Mouse (Mus musculus): Measurements from ENCODE around the gene Bcl7a.

Gene Bcl7a

GRCm38 (mm10) chr5:123327686-123328085, 15.9 kb upstream of the Bcl7a start:
- no peak for DNase-seq (ENCODE audit: low read depth, low spot score)

- no peak for DNase-seq (ENCODE audit: low read depth, low spot score)
Measured at GRCm38 (mm10) chr5:123333566-123333965, 10.1 kb upstream of the Bcl7a start.

DNA sequence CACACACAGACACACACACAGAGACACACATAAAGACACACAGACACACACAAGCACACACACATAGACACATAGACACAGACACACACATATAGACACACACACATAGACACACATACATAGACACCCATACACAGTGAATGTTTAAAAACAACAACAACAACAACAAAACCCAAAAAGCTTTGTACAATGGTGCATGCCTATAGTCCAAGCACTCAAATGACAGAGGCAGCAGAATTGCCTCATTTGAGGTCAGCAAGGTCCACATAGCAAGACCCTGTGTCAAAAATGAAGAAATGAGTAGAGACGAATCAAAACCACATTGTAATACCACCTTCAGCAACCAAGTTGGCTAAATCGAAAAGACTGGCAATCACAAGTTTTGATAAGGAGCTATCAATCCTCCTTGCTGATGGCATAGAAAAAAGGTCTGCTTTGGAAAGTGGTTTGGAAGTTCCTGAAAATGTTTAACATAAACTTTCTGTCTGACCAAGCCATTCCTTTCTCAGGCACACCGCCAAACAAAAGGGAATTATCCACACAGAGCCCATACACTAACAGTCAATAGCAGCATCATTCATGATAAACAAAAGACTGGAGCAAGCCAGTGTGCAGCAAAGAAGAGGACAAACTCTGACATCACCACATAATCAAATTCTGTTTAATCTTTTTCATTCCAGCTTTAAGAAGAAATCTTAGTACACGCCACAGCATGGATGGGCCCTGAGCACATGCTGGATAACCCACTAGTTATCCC, 7.3 kb upstream of the Bcl7a start:
- no peak for DNase-seq (ENCODE audit: low read depth, low spot score)

DNA sequence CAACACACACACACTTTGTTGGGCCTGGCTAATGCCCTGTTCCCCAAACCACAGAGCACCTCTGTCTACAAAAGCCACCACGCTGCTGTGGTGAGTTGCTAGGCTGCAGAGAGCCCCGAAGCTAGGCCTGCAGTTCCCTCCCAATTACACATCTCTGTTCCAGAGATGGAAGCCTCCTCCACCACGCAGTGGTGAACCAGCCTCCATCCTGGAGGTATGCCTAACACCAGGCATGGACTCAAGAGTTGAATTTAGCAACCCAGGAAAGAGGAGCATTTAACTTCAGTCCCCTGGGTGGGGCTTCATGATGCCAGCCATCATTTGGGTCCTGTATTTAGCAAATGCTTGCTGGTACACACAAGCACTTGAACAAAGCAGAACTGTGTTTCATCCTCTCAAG, 5.2 kb upstream of the Bcl7a start:
- no peak for DNase-seq (ENCODE audit: low read depth, low spot score)

DNA sequence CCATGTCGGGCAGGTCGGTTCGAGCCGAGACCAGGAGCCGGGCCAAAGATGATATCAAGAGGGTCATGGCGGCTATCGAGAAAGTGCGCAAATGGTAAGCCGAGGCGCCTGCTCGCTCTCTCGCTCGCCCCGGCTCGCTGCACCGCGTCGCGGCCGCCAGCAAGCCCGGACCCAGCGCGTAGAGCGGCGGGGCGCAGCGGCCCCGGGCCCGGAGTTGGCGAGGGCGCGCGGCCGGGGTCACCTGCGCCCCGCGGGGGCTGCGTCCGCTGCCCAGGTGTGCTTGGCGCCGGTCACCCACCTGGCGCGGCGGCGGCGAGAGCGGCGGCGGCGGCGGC, 961 bp downstream of the Bcl7a start:
- DNase-seq (ENCODE audit: low read depth, low spot score), result no peak

DNA sequence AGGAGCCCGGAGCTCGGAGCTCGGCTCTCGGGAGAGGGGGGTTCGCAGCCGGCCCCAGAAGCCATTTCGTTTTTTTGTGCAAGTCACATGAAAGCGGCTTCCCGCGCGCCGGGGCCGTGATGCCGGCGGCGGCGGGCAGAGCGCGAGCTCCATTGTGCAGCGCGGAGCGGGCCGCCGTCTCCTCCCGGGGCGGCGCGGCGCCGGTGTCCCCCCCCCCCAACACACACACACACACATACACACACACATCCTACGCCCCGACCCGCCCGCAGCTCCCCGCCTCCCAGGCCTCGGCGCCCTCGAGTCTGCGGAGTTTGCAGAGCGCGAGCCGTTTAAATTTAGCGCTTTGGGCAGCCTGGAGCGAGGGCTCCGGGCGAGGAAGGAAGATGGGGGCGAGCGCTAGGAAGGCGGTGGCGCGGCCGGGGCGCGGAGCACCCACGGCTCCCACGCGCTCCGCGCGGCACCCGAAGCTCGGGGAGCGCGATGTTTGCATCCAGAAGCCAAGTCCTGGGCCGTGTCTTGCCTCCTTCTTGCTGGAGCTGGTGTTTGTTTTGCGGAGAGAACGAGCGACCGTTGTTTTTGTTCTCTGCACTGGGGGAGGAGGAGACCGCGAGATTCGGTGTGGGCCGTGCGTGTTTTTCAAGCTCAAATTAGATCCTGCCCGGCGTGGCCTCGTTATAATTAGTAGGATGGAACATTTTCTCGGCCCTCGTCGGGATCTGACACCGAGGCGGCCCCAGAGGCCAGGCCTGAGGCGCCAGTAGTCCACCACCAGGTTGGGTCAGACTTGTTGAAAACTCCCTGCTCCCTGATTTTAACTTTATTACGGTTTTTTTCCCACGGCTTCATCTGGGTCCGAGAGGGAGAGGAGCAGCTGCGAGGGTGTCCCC, 1.6 kb downstream of the Bcl7a start:
- DNase-seq (ENCODE audit: low read depth, low spot score), result peak; percentile 77

GRCm38 (mm10) chr5:123345853-123346654, 2.4 kb downstream of the Bcl7a start:
- peak; percentile 34 for DNase-seq (ENCODE audit: low read depth, low spot score)

GRCm38 (mm10) chr5:123346701-123347270, 3.2 kb downstream of the Bcl7a start:
- no peak for DNase-seq (ENCODE audit: low read depth, low spot score)

- no peak for DNase-seq (ENCODE audit: low read depth, low spot score)
Measured at GRCm38 (mm10) chr5:123347985-123348384, 4.4 kb downstream of the Bcl7a start.

DNA sequence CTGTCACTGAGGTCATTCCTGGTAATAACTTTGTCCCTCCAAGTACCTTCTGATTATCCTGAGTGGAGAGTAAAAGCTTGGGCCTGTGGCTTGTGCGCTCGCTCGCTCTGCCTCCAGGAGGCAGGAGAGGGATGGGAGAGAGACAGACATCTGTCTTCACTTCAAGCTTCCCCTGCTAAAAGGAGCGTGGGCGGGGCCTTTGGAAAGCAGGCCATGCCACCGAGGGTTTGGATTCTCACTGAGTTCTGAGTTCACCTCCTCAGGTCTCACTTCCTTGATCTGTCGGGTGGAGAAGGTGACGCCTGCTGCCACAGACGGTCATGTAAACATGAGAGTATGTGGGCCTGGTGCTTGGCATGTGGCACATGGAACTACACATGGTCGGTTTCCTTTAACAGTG, 6.8 kb downstream of the Bcl7a start:
- DNase-seq (ENCODE audit: low read depth, low spot score), result no peak

- DNase-seq (ENCODE audit: low read depth, low spot score), result no peak
Measured at GRCm38 (mm10) chr5:123355918-123356317, 12.3 kb downstream of the Bcl7a start.

- no peak for DNase-seq (ENCODE audit: low read depth, low spot score)
Measured at GRCm38 (mm10) chr5:123357253-123357652, 13.6 kb downstream of the Bcl7a start.

- DNase-seq (ENCODE audit: low read depth, low spot score), result no peak
Measured at GRCm38 (mm10) chr5:123359431-123359830, 15.8 kb downstream of the Bcl7a start.

DNA sequence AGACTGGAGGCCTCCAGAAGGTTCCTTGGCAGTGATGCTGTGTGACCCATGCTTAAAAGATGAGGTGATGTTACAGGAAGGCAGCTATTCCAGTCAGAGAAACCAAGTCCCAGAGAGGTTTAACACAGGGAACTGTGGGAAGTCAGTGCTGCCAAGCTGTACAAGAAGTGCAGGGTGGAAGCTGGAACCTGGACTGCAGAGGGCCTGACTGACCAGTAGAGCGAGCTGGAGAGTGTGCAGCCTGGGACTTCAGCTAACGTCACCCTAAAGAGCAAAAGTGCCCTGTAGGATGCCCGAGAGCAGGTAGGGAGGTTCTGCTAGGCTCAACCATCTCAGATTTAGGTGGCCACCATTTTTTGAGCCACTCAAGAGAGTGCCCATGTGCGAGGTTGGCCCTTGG, 19.3 kb downstream of the Bcl7a start:
- DNase-seq (ENCODE audit: low read depth, low spot score), result no peak

GRCm38 (mm10) chr5:123364302-123364971, 20.8 kb downstream of the Bcl7a start:
- DNase-seq (ENCODE audit: low read depth, low spot score), result no peak

DNA sequence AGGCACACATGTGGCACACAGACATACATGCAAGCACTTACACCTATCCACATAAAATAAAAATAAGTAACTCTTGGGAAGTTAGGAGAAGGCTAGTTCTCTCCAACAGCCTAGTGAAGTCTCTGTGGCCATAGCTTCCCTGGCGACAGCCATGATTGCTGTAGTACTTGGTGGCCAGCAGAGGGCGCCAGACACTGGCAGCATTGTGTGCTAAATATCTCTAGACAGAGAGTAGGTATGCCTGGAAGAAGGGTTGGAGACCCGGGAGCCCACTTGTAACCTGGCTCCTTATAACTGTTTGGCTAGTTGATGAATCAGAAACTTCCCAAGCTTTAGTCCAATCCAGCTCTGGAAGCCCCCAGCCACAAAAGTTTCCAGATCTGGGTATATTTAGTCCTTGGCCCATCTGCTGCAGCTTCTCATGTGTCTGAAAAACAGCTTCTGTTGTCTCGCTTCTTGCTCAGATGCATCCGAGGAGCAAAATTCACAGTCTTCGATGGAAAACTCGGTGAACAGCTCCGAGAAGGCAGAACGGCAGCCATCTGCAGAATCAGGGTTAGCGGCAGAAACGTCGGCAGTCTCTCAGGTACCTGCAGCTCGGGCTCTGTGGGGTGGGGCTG, 25.3 kb downstream of the Bcl7a start:
- peak; percentile 57 for DNase-seq (ENCODE audit: low read depth, low spot score)

DNA sequence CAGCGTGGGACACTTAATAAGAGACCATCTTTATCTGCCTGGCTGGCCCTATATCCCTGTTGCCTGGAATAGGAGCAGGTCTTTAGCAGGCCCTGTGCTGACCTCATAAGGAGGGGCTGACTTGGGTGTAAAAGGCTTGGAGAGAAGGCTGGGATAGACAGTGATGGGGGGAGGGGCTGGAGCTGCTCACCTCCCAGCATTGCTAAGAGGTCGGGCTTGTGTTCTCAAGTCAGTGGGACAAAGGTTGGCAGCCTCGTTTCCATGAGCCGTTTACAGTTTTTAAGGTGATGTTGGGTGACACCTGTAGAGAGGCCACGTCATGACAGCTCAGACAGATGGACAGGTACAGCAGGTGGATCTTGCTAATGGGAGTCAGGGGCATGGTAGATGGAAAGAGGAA, 26.4 kb downstream of the Bcl7a start:
- no peak for DNase-seq (ENCODE audit: low read depth, low spot score)

- no peak for DNase-seq (ENCODE audit: low read depth, low spot score)
Measured at GRCm38 (mm10) chr5:123375262-123375661, 31.6 kb downstream of the Bcl7a start.

- no peak for DNase-seq (ENCODE audit: low read depth, low spot score)
Measured at GRCm38 (mm10) chr5:123375793-123376452, 32.3 kb downstream of the Bcl7a start.

GRCm38 (mm10) chr5:123376569-123376968, 32.9 kb downstream of the Bcl7a start:
- no peak for DNase-seq (ENCODE audit: low read depth, low spot score)
